24 mouse cellular contexts compared by ENCODE assay signal in the genomic region with DNA sequence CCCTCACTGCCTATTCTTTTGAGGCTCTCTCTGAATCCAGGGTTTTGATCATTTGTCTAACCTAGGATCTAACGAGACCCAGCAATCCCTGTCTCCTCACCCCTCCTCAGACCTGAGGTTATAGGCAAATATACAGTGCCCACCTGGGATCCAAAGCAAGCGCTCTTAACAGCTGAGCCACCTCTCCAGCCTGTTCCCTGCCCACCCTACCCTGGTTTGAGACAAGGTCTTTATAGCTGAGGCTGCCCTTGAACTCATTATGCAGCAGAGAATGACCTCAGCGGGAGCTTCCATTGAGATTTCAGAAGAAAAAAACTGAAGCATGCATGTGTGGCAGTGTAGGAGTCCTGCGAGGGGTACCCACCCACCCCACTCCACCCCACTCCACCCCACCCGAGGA. TPM values are rescaled to one million over a fixed set of nuclear protein-coding genes. Genes with fewer than 3 reads are reported as not detected.
"Had no signal": no experiment of that assay in that cellular context is flagged by ENCODE, and none has a peak within 500 bp of the region (broad histone marks: within the 10 kb centered on the region; RNA-seq: fewer than 3 reads in every experiment).

No protein-coding gene starts in this region.

- H3K4me1 ChIP-seq: midbrain, embryonic 10.5 days; midbrain, embryonic 12.5 days; neural tube, embryonic 13.5 days; neural tube, embryonic 15.5 days had no signal

- ATAC-seq: midbrain, embryonic 16.5 days had no signal

- H3K27ac ChIP-seq: midbrain, embryonic 10.5 days; midbrain, embryonic 12.5 days; neural tube, embryonic 13.5 days; neural tube, embryonic 15.5 days had no signal

- H3K4me2 ChIP-seq: lung, embryonic 14.5 days; midbrain, embryonic 12.5 days; neural tube, embryonic 13.5 days; neural tube, embryonic 15.5 days had no signal

- H3K36me3 ChIP-seq: midbrain, embryonic 10.5 days had no signal

- H3K9ac ChIP-seq: lung, embryonic 14.5 days; midbrain, embryonic 12.5 days; neural tube, embryonic 13.5 days; neural tube, embryonic 15.5 days had no signal

- H3K27me3 ChIP-seq: midbrain, embryonic 12.5 days; neural tube, embryonic 13.5 days; neural tube, embryonic 15.5 days had no signal

- DNase-seq: lung, postnatal 10 days; lung, postnatal 4 days; midbrain, embryonic 14.5 days; retina, postnatal 1 day; right cerebral cortex, adult 18-20 months; right cerebral cortex, postnatal 25 days; right cerebral cortex, postnatal 4 days; spleen, adult 18-20 months; thymus, adult 18-20 months; thymus, postnatal 14 days; thymus, postnatal 36 days had no signal

- H3K4me3 ChIP-seq: midbrain, embryonic 10.5 days; midbrain, embryonic 12.5 days; myocyte; neural tube, embryonic 13.5 days; neural tube, embryonic 15.5 days had no signal

- H3K9me3 ChIP-seq: midbrain, embryonic 10.5 days; midbrain, embryonic 12.5 days; neural tube, embryonic 13.5 days; neural tube, embryonic 15.5 days had no signal

RNA-seq across cellular contexts. Expression of a gene that starts 6.5 kb away (rescaled TPM):
- polyA plus RNA-seq: lung, embryonic 14.5 days; lung, embryonic 16.5 days; midbrain, embryonic 10.5 days; midbrain, embryonic 12.5 days; midbrain, embryonic 14.5 days; midbrain, embryonic 16.5 days; neural tube, embryonic 11.5 days; neural tube, embryonic 13.5 days; neural tube, embryonic 15.5 days; small intestine, adult 2 months; stomach, embryonic 14.5 days; stomach, embryonic 16.5 days; thymus, postnatal 0 days had no signal
